Mouse (Mus musculus): Measurements from ENCODE around the gene Cort.
A peak's percentile ranks its signal among the peaks of the same experiment; 100 is the strongest.
"Not testable (repeated sequence)": the region's sequence is repeated elsewhere in the genome, so short reads cannot be mapped to it uniquely, and the experiment has no call there.

The Cort gene

GRCm38 (mm10) chr4:149126663-149127062, at the start of gene Cort:
TSS of gene Cort (minus strand) at chr4:149126763.
- no peak for DNase-seq (ENCODE audit: low read depth)

DNA sequence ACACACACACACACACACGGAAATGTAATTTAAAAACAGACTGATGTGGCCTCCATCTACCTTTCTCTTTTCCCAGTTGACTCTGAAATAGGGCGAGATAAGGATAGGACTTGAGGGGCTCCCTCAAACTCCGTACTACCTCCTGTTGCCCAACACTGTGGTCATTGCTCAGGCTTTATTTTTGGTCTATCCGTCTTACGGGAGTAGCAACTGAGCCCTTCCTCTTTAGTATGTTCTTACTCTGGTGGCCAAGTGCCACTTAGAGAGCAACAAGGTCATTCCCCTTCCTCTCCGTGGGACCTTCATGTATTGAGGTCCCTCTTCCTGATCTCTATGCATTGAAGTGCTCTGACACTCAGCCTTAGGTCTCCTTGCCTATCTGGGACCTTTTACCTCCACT, 47.1 kb upstream of the Cort start:
- DNase-seq (ENCODE audit: low read depth) = no peak

GRCm38 (mm10) chr4:149172666-149173065, 46.1 kb upstream of the Cort start:
- DNase-seq (ENCODE audit: low read depth) = no peak

DNA sequence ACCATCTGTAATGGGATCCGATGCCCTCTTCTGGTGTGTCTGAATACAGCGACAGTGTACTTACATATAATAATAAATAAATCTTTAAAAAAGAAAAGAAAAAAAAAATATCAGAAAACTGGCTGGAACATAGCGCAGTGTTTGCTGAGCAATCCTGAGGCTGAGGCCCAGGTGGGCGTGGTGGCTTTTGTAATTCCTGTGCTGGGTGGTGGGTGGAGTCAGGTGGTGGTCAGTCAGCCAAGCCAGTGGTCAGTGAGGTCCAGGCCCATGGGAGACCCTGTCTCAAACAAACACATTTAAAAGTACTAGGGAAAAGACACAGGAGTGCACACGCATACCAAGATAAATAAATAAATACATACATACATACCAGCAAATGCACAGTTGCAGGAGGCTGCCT, 45.5 kb upstream of the Cort start:
- DNase-seq (ENCODE audit: low read depth) = no peak

DNA sequence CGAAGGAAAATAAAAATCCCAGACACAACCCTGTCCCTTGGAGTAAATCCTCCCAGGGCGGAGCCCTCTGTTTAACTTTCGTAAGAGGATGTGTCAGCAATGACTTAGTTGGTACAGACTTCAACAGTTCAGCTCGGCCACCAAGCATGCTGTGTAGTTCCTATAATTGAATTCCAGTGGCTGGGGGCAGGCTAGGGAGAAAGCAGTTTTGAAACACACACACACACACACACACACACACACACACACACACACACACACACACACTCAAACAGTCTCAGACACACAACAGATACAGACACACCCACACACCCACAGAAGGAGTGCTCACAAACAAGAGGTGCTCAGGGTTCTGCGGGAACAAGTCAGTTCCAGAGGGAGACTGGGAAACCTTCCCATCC, 45.0 kb upstream of the Cort start:
- DNase-seq (ENCODE audit: low read depth) = no peak

DNA sequence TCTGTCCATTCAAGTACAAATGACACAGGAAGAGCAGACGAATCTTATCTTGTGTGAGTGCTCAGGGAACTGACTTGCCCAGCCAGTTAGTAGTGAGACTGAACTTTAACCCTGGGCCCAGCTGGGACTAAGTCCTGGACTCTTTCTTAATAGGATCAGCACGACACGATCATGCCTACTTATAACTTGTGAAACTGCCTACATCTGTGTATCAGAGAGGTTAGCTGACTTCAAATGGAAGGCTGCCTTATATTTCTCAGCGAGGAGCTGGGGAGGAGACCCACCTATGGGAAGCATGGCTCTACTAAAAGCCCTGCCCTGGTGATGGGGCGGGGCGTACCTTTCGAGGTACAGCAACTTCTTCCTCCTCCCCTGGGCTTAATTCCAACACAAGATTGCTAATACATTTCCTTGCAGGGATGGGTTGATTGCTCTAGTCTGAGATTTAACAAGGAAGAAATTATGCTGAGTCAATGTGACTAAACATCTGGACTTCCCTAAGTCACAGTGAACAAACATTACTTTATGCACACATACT, 43.9 kb upstream of the Cort start:
- no peak for DNase-seq (ENCODE audit: low read depth)

- not testable (repeated sequence) for DNase-seq (ENCODE audit: low read depth)
These were observed 43.4 kb upstream of the Cort start for GRCm38 (mm10) chr4:149169926-149170325.

DNA sequence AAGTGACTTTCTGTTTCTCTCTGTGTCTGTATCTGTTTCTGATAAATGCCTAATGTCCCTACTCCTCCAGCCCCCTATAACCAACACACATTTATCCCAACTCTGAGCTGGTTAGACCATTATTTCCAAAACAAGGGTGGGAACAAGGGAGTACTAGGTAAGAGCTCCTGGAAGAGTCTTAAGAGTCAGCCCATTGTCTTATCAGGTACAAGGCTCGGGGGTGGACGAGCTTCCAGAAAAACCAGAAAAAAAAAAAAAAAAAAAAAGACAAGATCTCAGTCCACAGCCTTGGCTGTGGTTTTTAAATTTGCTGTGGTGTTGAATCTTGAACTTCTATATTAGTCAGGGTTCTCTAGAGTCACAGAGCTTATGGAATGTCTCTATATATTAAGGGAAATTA, 41.5 kb upstream of the Cort start:
- no peak for DNase-seq (ENCODE audit: low read depth)

DNA sequence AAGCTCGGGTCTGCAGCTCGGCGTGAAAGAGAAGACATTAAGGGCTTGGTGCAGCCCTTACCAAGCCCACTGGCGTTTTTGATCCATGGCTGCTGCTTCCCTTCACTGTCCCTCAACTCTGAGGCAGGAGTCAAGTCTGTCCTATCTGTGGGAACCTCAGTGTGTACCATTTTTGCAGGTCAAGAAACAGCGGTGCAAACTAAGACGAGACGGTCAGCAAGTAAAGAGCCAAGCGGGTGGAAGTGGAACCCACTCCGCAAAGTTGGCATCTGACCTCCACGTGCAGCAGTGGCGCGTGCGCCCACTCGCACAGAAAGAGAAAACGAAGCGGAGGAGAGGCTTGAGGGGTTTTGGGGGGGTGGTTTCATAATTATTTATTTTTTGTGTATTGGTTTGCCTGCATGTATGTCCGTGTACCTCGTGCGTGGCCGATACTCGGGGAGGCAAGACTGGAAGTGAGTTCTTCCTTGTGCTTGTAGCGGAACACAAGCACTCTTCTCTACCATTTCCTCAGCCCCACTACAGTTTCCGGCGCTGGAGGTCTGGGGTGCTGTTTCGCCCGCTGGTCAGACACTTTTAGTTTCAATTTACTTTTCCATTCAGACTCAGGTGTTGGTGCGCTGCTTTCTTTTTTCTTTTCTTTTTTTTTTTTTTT, 40.5 kb upstream of the Cort start:
- DNase-seq (ENCODE audit: low read depth) = no peak

DNA sequence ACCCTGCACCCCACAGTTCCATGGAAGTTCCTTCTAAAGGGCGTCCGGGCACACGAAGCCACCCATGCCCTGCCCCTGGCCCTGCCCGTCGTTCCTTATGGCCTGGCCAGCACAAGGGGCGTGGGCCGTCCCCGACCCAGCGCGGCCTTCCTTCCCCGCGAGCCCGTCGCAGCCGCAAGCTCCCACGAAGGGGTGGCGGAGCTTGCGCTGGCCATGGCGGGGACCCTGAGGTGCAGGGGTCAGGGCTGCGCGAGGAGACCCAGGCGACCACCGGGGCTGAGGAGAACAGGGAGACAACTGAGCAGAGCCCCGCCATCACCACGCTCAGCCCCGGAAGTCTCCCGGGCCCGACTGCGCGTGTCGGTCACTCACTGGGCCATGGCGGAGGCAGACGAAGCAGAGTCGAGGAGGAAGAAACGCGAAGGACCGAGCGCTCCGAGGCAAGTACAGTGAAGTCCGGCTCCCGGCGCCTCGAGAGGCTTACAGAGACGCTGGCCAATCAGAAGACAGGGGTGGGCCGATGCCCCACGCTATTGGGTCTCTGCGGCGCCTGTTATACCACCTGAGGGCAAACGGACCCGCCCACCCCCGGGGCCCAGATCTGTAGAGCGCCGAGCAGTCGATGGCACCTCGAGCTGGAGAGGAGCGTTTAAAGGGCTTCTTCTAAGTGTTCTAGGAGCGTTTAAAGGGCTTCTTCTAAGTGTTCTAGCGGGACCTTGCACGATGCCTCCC, 39.8 kb upstream of the Cort start, which contains the start of gene Pgd:
TSS of gene Pgd (minus strand) at position 557 of the 732 bp plus-strand sequence.
- DNase-seq (ENCODE audit: low read depth) = peak; percentile 96

- DNase-seq (ENCODE audit: low read depth) = no peak
These were observed 37.6 kb upstream of the Cort start for GRCm38 (mm10) chr4:149164150-149164549.

GRCm38 (mm10) chr4:149163196-149163595, 36.6 kb upstream of the Cort start:
- no peak for DNase-seq (ENCODE audit: low read depth)

GRCm38 (mm10) chr4:149161166-149161565, 34.6 kb upstream of the Cort start:
- DNase-seq (ENCODE audit: low read depth) = no peak

DNA sequence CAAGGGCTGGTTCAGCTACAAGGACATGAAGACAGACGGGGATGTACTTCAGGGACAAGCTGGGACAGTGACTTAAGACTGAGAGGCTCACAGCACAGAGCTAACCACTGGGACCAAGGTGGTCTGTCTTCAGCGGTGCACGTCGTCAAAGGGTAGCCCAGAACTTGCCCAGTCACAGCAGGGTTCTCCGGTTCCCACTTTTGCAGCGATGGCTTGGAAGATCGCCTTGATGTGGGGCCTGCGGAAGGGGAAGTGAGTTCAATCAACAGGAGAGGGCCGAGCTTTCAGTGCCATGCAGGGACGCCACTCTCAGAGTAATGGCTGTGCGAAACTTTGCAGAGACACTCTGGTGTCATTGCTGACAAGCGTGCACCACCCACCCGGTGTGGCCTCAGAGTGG, 33.3 kb upstream of the Cort start:
- no peak for DNase-seq (ENCODE audit: low read depth)

- no peak for DNase-seq (ENCODE audit: low read depth)
These were observed 32.6 kb upstream of the Cort start for GRCm38 (mm10) chr4:149159203-149159602.

DNA sequence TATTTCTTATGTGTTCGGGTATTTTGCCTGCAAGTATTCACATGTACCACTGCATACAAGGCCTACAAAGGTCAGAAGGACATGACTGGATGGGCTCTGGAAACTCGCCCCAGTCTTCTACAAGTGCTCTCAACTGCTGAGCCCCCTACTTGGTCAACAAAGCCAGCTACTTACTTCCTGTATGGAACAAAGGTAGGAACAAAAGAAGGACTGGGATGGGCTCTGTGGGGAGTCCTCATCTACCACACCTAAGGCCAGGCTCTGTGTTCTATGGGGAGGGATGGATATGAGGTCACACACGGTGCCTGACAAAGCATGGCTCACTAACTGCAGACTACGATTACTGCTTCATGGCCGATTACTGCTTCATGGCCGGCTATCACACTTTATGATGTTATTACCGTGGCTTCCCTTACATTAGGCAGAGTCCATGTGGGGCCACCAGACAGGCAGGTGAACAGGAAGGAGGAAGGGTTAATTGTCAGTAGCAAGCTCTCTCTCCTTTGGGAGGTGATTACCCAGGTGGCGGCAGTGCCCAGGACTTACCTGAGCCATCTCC, 30.9 kb upstream of the Cort start:
- no peak for DNase-seq (ENCODE audit: low read depth)

DNA sequence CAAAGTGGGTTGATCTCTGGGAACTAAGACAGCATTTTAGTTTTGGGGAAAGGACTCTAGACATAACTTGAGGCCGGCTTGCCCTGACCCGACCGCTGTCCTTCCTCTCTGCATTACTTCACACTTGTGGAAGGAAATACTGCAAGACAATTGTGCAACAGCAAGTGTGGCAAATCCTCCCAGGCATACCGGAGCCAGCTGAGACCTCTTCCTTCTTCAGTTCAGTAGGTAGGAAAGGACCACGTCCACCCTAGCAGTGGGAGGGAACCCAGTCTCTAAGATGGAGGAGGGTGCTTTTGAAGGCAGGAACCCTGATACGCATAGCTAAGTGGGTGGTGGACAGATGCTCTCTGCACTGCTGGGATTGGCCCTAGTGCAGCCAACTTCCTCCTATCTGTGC, 29.1 kb upstream of the Cort start:
- no peak for DNase-seq (ENCODE audit: low read depth)

- no peak for DNase-seq (ENCODE audit: low read depth)
These were observed 28.3 kb upstream of the Cort start for GRCm38 (mm10) chr4:149154859-149155258.

- no peak for DNase-seq (ENCODE audit: low read depth)
These were observed 24.2 kb upstream of the Cort start for GRCm38 (mm10) chr4:149150721-149151120.

DNA sequence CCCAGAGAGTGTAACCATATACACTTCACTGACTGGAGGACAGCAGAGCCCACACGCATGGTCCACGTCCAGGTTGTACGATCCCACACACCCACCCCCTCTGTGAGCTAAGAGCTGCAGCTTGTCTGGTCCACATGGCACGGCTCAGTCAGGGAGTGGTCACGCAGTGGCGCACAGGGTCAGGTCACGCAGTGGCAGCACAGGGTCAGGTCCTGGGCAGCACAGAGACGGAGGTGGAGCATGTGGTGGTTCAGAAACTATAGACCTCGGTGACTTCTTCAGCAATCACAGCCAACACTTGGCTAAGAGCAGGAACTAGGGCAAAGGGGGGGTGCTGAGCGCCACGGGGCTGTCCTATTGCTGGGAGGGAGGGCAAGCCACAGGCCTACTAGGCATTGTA, 23.7 kb upstream of the Cort start:
- no peak for DNase-seq (ENCODE audit: low read depth)

- no peak for DNase-seq (ENCODE audit: low read depth)
These were observed 23.0 kb upstream of the Cort start for GRCm38 (mm10) chr4:149149611-149150010.

- no peak for DNase-seq (ENCODE audit: low read depth)
These were observed 22.6 kb upstream of the Cort start for GRCm38 (mm10) chr4:149149196-149149595.

- DNase-seq (ENCODE audit: low read depth) = no peak
These were observed 21.5 kb upstream of the Cort start for GRCm38 (mm10) chr4:149148084-149148483.
